Mouse (Mus musculus): ENCODE measurements around the gene Plekha4. TPM values are rescaled to one million over a fixed set of nuclear protein-coding genes. Genes with fewer than 3 reads are reported as not detected.
A peak's percentile ranks its signal among the peaks of the same experiment; 100 is the strongest.

Gene Plekha4
- polyA plus RNA-seq, 1 experiment from 2014 or later, result 2.2 TPM

DNA sequence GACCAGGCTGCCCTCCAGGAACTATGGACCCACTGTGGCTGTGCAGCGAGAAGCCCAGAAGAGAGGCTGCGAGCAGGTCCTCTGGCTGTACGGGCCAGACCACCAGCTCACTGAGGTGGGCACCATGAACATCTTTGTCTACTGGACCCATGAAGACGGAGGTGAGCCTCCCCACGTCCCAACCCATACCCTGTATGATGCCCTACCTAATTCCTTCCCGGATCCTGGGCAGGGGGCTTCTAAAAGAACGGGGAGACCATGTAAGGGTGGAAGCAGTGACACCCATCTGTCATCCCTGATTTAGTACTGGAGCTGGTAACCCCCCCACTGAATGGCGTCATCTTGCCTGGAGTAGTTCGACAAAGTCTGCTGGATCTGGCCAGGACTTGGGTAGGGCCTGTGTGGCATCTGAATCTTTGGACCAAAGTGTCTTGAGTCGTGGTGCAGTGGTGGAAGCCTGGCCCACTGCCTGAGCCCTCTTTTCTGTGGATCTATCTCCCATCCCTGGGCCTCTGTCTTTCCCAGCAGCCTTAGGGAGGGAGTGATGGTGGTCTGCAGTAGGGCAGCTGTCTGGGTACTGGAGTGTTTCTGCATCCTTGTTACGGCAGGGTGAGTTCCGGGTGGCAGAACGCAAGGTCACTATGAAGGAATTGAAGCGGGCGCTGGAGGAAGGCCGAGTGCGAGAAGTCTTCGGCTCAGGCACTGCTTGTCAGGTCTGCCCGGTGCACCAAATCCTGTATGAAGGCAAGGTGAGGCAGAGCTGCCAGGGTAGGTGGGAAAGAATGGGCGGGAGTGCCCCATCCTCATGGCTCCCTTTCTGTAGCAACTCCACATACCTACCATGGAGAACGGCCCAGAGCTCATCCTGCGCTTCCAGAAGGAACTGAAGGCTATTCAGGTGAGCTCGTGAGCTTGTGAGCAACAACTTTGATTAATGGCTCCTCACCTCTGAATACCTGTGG is 61.8 kb downstream of the Plekha4 start:
- POLR2A ChIA-PET, result interaction anchor here (0.6 kb wide), 1 partner anchor 49 kb away, joined by 3 read pairs; no protein-coding TSS in a partner anchor
- DNase-seq (ENCODE audit: low read depth, low spot score) (no peak), ATAC-seq (no peak)
- no peak for TF ChIP-seq CTCF (IDR thresholded peaks at IDR 0.05)
- CTCF ChIA-PET, result interaction anchor here (0.7 to 7.0 kb wide), 6 partner anchors 11 to 214 kb away, joined by 3 to 74 read pairs (median 8); partner anchors contain the start of genes Bcat2 and Ntn5
- H3K27me3 ChIP-seq, result no peaks in the 10 kb centered on the region
- in situ Hi-C loops (cut with MboI; ENCODE audit: low pct_unique_long_range_greater_than_20kb), result no loop called here

DNA sequence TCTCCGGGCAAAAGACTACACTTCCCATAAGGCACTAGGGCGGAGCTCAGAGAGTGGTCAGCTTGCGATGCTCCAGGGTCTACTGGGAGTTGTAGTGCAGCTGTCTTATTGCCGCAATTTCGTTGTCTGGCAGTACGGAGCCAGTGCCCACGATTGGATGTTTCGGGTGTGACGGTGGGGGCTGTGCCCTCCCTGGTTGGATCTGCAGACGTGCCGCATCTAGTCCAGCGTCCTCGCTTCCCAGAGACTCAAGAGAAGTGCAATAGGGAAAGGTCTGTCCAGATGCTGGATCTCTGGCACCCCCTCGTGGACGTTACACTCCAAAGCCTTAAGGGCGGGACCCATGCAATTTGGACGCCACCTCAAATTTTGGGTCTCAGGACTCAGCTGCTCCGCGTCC is 63.0 kb downstream of the Plekha4 start:
- POLR2A ChIA-PET, result no interaction called here
- no peaks in the 10 kb centered on the region for H3K27me3 ChIP-seq
- in situ Hi-C loops (cut with MboI; ENCODE audit: low pct_unique_long_range_greater_than_20kb), result no loop called here
- peak; percentile 86 for TF ChIP-seq CTCF (IDR thresholded peaks at IDR 0.05)
- CTCF ChIA-PET, result interaction anchor here (0.7 to 7.0 kb wide), 13 partner anchors 12 to 212 kb away, joined by 3 to 74 read pairs (median 4); partner anchors contain the start of genes Bcat2, Ntn5 and Tulp2
- ATAC-seq (peak; percentile 90), DNase-seq (ENCODE audit: low read depth, low spot score) (peak; percentile 76)

DNA sequence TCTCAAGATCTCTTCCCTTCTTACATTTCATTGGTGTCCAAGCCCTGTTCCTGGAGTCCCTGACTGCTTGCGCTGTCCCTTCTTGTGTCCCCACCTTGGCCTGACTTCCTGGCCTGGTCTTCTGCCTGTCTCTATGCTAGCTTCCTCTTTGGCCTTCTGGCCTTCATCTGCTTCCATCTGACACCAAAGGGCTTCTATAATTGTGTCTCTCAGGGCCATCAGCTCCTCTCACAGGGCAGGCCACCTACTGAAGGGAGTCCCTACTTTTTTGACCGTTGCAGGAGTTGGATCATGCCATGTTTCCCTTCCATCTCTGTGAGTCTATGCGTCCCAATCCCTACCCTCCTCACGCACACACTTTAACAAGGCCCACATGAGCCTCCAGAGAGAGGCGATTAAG is 63.8 kb downstream of the Plekha4 start:
- CTCF ChIA-PET, result interaction anchor here (0.9 to 7.0 kb wide), 8 partner anchors 13 to 119 kb away, joined by 3 to 74 read pairs (median 6); partner anchors contain the start of genes Bcat2 and Ntn5
- H3K27me3 ChIP-seq, result no peaks in the 10 kb centered on the region
- no peak for ATAC-seq
- POLR2A ChIA-PET, result no interaction called here
- DNase-seq (ENCODE audit: low read depth, low spot score), result no peak
- no peak for TF ChIP-seq CTCF (IDR thresholded peaks at IDR 0.05)
- in situ Hi-C loops (cut with MboI; ENCODE audit: low pct_unique_long_range_greater_than_20kb), result loop anchor here (5.0 kb wide), 1 partner anchor 92 kb away; the partner anchor contains the start of gene Ntn5

DNA sequence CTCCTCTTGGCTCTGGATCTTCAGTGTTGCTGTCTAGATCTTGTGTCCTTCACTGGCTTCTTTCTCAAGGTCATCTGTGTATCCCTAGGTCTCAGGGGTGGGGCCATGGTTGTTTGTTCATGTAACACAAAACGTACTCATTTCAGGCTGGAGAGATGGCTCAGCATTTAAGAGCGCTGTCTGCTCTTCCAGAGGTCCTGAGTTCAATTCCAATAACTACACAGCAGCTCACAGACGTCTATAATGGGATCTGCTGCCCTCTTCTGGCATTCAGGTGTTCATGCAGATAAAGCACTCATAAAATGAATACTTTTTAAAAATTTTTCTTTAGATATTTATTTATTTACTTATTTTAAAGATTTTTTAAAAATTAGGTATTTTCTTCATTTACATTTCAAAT is 64.7 kb downstream of the Plekha4 start:
- no peaks in the 10 kb centered on the region for H3K27me3 ChIP-seq
- DNase-seq (ENCODE audit: low read depth, low spot score) (no peak), ATAC-seq (no peak)
- POLR2A ChIA-PET, result interaction anchor here (0.5 kb wide), 1 partner anchor 16 kb away, joined by 5 read pairs; no protein-coding TSS in a partner anchor
- in situ Hi-C loops (cut with MboI; ENCODE audit: low pct_unique_long_range_greater_than_20kb), result loop anchor here (5.0 kb wide), 1 partner anchor 91 kb away; the partner anchor contains the start of gene Ntn5
- TF ChIP-seq CTCF (IDR thresholded peaks at IDR 0.05), result peak; percentile 38
- CTCF ChIA-PET, result interaction anchor here (1.0 to 7.0 kb wide), 3 partner anchors 16 to 91 kb away, joined by 3 to 74 read pairs (median 3); partner anchors contain the start of gene Ntn5

DNA sequence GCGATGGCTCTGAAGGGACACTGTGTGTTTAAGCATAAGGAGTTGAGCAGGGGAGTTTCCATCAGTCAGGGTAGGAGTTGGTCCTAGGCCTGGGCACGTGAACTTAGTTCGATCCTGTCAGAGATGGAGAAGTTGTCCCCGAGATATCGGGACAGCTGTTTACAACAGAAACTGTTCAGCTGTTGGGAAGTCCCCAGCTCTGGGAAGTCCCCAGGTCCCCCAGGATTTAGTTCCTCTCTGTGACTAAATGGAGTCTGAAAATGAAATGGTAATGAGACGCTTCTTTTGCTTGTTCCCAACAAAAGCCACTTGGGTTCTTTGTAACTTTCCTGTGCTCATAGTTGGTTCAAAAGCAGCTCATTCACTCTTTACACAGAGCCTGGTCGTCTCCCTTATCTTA is 65.8 kb downstream of the Plekha4 start:
- TF ChIP-seq CTCF (IDR thresholded peaks at IDR 0.05), result no peak
- ATAC-seq (no peak), DNase-seq (ENCODE audit: low read depth, low spot score) (no peak)
- ChIA-PET CTCF (interaction anchor here (1.0 to 7.0 kb wide), 3 partner anchors 15 to 90 kb away, joined by 3 to 74 read pairs (median 3); partner anchors contain the start of gene Ntn5), POLR2A (no interaction called here)
- in situ Hi-C loops (cut with MboI; ENCODE audit: low pct_unique_long_range_greater_than_20kb), result loop anchor here (5.0 kb wide), 1 partner anchor 90 kb away; the partner anchor contains the start of gene Ntn5
- no peaks in the 10 kb centered on the region for H3K27me3 ChIP-seq

DNA sequence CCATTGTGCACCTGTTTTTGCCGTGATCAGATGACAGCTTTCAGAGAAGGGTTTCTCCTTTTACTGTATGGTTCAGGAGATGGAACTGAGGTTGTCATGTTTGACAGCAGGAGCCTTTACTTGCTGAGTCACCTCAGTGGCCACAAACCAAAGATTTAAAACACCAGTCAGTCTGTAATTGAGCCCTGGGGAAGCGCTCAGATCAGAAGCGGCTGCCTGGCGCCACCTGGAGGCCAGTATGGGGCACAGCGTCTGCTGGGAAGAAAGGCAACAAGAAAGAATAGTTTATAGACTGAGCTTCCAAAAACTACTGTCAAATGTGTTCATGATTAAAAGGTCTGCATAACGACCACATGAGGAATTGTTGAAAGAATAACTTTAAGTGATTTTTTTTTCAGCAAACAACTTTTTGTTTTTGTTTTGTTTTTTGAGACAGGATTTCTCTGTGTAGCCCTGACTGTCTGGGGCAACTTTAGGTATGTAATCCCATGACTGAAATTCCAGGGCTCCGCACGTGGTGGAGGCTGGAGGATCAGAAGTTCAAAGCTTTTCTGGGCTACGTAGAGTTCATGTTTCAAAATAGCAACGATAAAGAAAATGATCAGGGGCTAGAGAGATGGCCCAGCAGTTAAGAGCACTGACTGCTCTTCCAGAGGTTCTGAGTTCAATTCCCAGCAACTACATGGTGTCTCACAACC is 67.1 kb downstream of the Plekha4 start:
- CTCF ChIA-PET, result interaction anchor here (0.7 to 7.0 kb wide), 15 partner anchors 8 to 116 kb away, joined by 3 to 74 read pairs (median 3); partner anchors contain the start of genes Fut1 and Ntn5
- DNase-seq (ENCODE audit: low read depth, low spot score), result no peak
- POLR2A ChIA-PET, result interaction anchor here (1.3 kb wide), 1 partner anchor 88 kb away, joined by 3 read pairs; no protein-coding TSS in a partner anchor
- in situ Hi-C loops (cut with MboI; ENCODE audit: low pct_unique_long_range_greater_than_20kb), result loop anchor here (5.0 kb wide), 1 partner anchor 89 kb away; the partner anchor contains the start of gene Ntn5
- ATAC-seq, result peak; percentile 68
- TF ChIP-seq CTCF (IDR thresholded peaks at IDR 0.05), result peak; percentile 98
- no peaks in the 10 kb centered on the region for H3K27me3 ChIP-seq

DNA sequence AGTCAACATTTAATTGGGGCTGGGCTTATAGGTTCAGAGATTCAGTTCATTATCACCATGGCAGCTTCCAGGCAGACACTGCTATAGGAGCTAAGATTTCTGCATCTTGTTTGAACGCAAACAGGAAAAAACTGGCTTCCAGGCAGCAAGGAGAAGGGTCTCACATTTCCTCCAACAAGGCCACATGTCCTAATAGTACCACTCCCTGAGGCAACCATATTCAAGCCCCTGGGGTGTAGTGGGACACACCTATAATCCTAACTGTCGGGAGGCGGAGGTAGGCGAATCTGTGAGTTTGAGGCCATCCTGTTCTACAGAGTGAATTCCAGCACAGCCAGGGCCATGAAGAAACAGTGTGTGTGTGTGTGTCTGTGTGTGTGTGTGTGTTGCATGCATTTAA is 69.0 kb downstream of the Plekha4 start:
- in situ Hi-C loops (cut with MboI; ENCODE audit: low pct_unique_long_range_greater_than_20kb), result no loop called here
- no peak for TF ChIP-seq CTCF (IDR thresholded peaks at IDR 0.05)
- ATAC-seq (no peak), DNase-seq (ENCODE audit: low read depth, low spot score) (no peak)
- CTCF ChIA-PET, result interaction anchor here (2.8 to 7.0 kb wide), 2 partner anchors 23 to 87 kb away, joined by 14 to 74 read pairs; partner anchors contain the start of genes Fut1 and Ntn5
- H3K27me3 ChIP-seq, result no peaks in the 10 kb centered on the region
- POLR2A ChIA-PET, result no interaction called here

DNA sequence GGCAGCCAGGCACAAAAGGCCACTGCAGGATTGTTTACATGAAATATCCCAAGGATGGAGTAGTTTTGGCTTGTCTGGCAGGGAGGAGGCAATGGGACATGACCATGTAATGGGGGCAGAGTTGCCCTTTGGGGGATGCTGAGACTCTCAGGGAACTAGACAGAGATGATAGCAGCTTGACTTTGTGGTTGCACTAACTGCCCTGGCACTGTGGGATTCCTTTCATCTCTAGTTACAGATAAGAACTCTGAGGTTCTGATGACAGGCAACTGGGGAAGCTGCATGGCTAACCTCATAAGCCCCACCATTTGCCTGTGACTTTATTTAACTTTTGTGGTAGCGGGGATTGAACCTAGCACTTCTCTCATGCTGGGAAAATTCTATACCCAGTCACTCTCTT is 70.0 kb downstream of the Plekha4 start:
- POLR2A ChIA-PET, result interaction anchor here (0.6 to 1.0 kb wide), 2 partner anchors 10 to 32 kb away, joined by 3 read pairs; no protein-coding TSS in a partner anchor
- in situ Hi-C loops (cut with MboI; ENCODE audit: low pct_unique_long_range_greater_than_20kb), result no loop called here
- ATAC-seq, result no peak
- H3K27me3 ChIP-seq, result no peaks in the 10 kb centered on the region
- TF ChIP-seq CTCF (IDR thresholded peaks at IDR 0.05), result no peak
- CTCF ChIA-PET, result interaction anchor here (1.5 kb wide), 1 partner anchor 88 kb away, joined by 3 read pairs; the partner anchor contains the start of gene Ntn5
- DNase-seq (ENCODE audit: low read depth, low spot score), result no peak

DNA sequence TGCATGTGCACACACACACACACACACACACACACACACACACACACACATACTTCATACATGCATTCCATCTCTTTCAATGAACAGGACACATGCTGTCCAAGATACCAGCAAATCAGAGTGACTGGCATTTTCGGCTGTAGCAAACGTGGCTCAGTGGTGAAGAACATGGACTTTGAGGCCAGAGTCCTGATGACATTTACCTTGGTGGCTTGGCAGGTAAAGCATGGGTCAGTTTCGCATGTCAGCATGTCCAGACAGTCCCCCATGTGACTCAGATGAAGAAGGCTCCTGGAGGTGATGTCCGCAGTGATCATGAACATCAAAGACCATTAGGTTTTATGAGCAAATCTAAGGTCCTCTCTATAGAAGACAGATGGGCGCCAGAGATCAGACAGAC is 70.9 kb downstream of the Plekha4 start:
- ChIA-PET POLR2A (interaction anchor here (0.6 to 1.0 kb wide), 2 partner anchors 9 to 32 kb away, joined by 3 read pairs; no protein-coding TSS in a partner anchor), CTCF (interaction anchor here (1.5 kb wide), 1 partner anchor 87 kb away, joined by 3 read pairs; the partner anchor contains the start of gene Ntn5)
- no peaks in the 10 kb centered on the region for H3K27me3 ChIP-seq
- in situ Hi-C loops (cut with MboI; ENCODE audit: low pct_unique_long_range_greater_than_20kb), result no loop called here
- DNase-seq (ENCODE audit: low read depth, low spot score), result no peak
- no peak for TF ChIP-seq CTCF (IDR thresholded peaks at IDR 0.05)
- no peak for ATAC-seq

DNA sequence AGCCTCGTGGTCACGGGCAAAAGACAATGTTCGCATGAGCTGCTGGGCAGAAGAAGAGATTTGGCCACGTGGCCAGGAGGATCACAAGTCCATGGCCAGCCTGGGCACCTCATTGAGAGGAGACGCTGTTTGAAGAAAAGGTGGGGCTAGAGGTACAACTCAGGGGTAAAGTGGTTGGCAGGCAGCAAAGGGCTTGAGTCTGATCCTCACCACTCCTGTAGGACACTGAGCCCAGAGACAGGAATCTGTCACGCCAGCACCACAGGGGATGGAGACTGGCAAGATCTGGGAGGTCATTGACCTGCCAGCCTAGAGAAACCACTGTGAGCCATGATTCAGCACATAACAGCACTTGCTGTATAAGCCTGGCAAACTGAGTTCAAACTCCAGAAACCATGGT is 71.4 kb downstream of the Plekha4 start:
- no peaks in the 10 kb centered on the region for H3K27me3 ChIP-seq
- ATAC-seq (no peak), DNase-seq (ENCODE audit: low read depth, low spot score) (no peak)
- CTCF ChIA-PET, result no interaction called here
- TF ChIP-seq CTCF (IDR thresholded peaks at IDR 0.05), result no peak
- POLR2A ChIA-PET, result no interaction called here
- in situ Hi-C loops (cut with MboI; ENCODE audit: low pct_unique_long_range_greater_than_20kb), result no loop called here

Data from Patski (cell line).